In genomic region chr13:48274107-48274506, GRCm38 (mm10) we compare ENCODE assay signal across 14 mouse cellular contexts. TPM values are rescaled to one million over a fixed set of nuclear protein-coding genes. Genes with fewer than 3 reads are reported as not detected.
DNase-seq lines count a peak whose midpoint lies in the region; ATAC-seq lines count a peak whose summit lies in the region.
"Had no signal": no experiment of that assay in that cellular context is flagged by ENCODE, and none has a peak within 500 bp of the region (broad histone marks: within the 10 kb centered on the region; RNA-seq: fewer than 3 reads in every experiment).

No protein-coding gene starts in this region.

- H3K9me3 ChIP-seq in heart, embryonic 13.5 days = no peaks in the 10 kb centered on the region
- H3K9me3 ChIP-seq in heart, embryonic 12.5 days (replicated peaks) = no peaks in the 10 kb centered on the region
- no peaks in the 10 kb centered on the region for H3K9me3 ChIP-seq in kidney, embryonic 15.5 days (replicated peaks)
- H3K9me3 ChIP-seq in midbrain, embryonic 14.5 days (ENCODE audit: control insufficient read depth, low read length) = no peaks in the 10 kb centered on the region
- H3K9me3 ChIP-seq in midbrain, embryonic 16.5 days (replicated peaks; ENCODE audit: control insufficient read depth, low read length, poor library complexity, severe bottlenecking) = no peaks in the 10 kb centered on the region
- no peaks in the 10 kb centered on the region for H3K9me3 ChIP-seq in midbrain, embryonic 15.5 days
- H3K9me3 ChIP-seq: liver, embryonic 13.5 days; stomach, embryonic 15.5 days had no signal

- H3K27ac ChIP-seq in heart, embryonic 13.5 days (replicated peaks) = no peak overlapping the region
- no peak overlapping the region for H3K27ac ChIP-seq in heart, embryonic 12.5 days (ENCODE audit: poor library complexity, severe bottlenecking)
- H3K27ac ChIP-seq in kidney, embryonic 15.5 days = no peak overlapping the region
- H3K27ac ChIP-seq in midbrain, embryonic 14.5 days (replicated peaks; ENCODE audit: low read depth, low read length) = no peak overlapping the region
- no peak overlapping the region for H3K27ac ChIP-seq in midbrain, embryonic 16.5 days (ENCODE audit: low read length)
- no peak overlapping the region for H3K27ac ChIP-seq in midbrain, embryonic 15.5 days
- H3K27ac ChIP-seq: kidney, postnatal 0 days; liver, embryonic 13.5 days; stomach, embryonic 15.5 days had no signal

- no peaks in the 10 kb centered on the region for H3K27me3 ChIP-seq in heart, embryonic 13.5 days (replicated peaks)
- no peaks in the 10 kb centered on the region for H3K27me3 ChIP-seq in heart, embryonic 12.5 days (replicated peaks)
- H3K27me3 ChIP-seq in kidney, embryonic 15.5 days = no peaks in the 10 kb centered on the region
- no peaks in the 10 kb centered on the region for H3K27me3 ChIP-seq in midbrain, embryonic 14.5 days (ENCODE audit: control insufficient read depth, insufficient read depth, low read length)
- no peaks in the 10 kb centered on the region for H3K27me3 ChIP-seq in midbrain, embryonic 16.5 days (ENCODE audit: control insufficient read depth, insufficient read depth, low read depth, low read length)
- no peaks in the 10 kb centered on the region for H3K27me3 ChIP-seq in midbrain, embryonic 15.5 days (replicated peaks)
- H3K27me3 ChIP-seq: liver, embryonic 13.5 days had no signal

- DNase-seq in kidney, postnatal 14 days = no peak
- DNase-seq in midbrain, embryonic 14.5 days = no peak
- no peak for DNase-seq in liver
- DNase-seq: B cell, adult 2 months; liver, embryonic 13.5 days; thymus, postnatal 14 days had no signal

- H3K9ac ChIP-seq in heart, embryonic 13.5 days = no peak overlapping the region
- H3K9ac ChIP-seq in heart, embryonic 12.5 days = no peak overlapping the region
- H3K9ac ChIP-seq in kidney, embryonic 15.5 days = no peak overlapping the region
- H3K9ac ChIP-seq in midbrain, embryonic 14.5 days (replicated peaks; ENCODE audit: low read length) = no peak overlapping the region
- no peak overlapping the region for H3K9ac ChIP-seq in midbrain, embryonic 16.5 days (ENCODE audit: low read depth, low read length)
- no peak overlapping the region for H3K9ac ChIP-seq in midbrain, embryonic 15.5 days
- H3K9ac ChIP-seq: liver, embryonic 13.5 days; stomach, embryonic 15.5 days had no signal

- no peaks in the 10 kb centered on the region for H3K36me3 ChIP-seq in heart, embryonic 13.5 days
- no peaks in the 10 kb centered on the region for H3K36me3 ChIP-seq in heart, embryonic 12.5 days
- H3K36me3 ChIP-seq in kidney, embryonic 15.5 days = no peaks in the 10 kb centered on the region
- H3K36me3 ChIP-seq in midbrain, embryonic 14.5 days (ENCODE audit: control insufficient read depth, insufficient read depth, low read length) = no peaks in the 10 kb centered on the region
- H3K36me3 ChIP-seq in midbrain, embryonic 16.5 days (ENCODE audit: control insufficient read depth, insufficient read depth, low read length) = no peaks in the 10 kb centered on the region
- no peaks in the 10 kb centered on the region for H3K36me3 ChIP-seq in midbrain, embryonic 15.5 days (replicated peaks)
- H3K36me3 ChIP-seq: liver, embryonic 13.5 days; stomach, embryonic 15.5 days had no signal

- H3K4me3 ChIP-seq in heart, embryonic 13.5 days = no peak overlapping the region
- no peak overlapping the region for H3K4me3 ChIP-seq in heart, embryonic 12.5 days
- no peak overlapping the region for H3K4me3 ChIP-seq in kidney, embryonic 15.5 days (replicated peaks)
- no peak overlapping the region for H3K4me3 ChIP-seq in midbrain, embryonic 14.5 days (replicated peaks; ENCODE audit: low read depth, low read length)
- H3K4me3 ChIP-seq in midbrain, embryonic 16.5 days (ENCODE audit: low read depth, low read length) = no peak overlapping the region
- H3K4me3 ChIP-seq in midbrain, embryonic 15.5 days = no peak overlapping the region
- H3K4me3 ChIP-seq: erythroblast, embryonic 14.5 days; liver, embryonic 13.5 days had no signal

- 56% methylated on average over 1 of the region's 1 CpGs for whole genome bisulfite sequencing in heart, embryonic 13.5 days
- 48% methylated on average over 1 of the region's 1 CpGs for WGBS in heart, embryonic 12.5 days
- WGBS in kidney, embryonic 15.5 days = 85% methylated on average over 1 of the region's 1 CpGs
- 91% methylated on average over 1 of the region's 1 CpGs for WGBS in midbrain, embryonic 14.5 days
- 89% methylated on average over 1 of the region's 1 CpGs for WGBS in midbrain, embryonic 16.5 days
- WGBS in midbrain, embryonic 15.5 days = 92% methylated on average over 1 of the region's 1 CpGs

- peaks cover 8% of the 10 kb centered on the region for H3K4me1 ChIP-seq in heart, embryonic 13.5 days
- peaks cover 8% of the 10 kb centered on the region; the same call in 1 of the 2 replicates for H3K4me1 ChIP-seq in heart, embryonic 12.5 days (replicated peaks)
- peaks cover 4% of the 10 kb centered on the region; the same call in 1 of the 2 replicates for H3K4me1 ChIP-seq in kidney, embryonic 15.5 days
- H3K4me1 ChIP-seq in midbrain, embryonic 14.5 days (ENCODE audit: control insufficient read depth, insufficient read depth, low read length) = peaks cover 21% of the 10 kb centered on the region
- peaks cover 25% of the 10 kb centered on the region for H3K4me1 ChIP-seq in midbrain, embryonic 16.5 days (ENCODE audit: control insufficient read depth, insufficient read depth, low read length)
- H3K4me1 ChIP-seq in midbrain, embryonic 15.5 days = peaks cover 29% of the 10 kb centered on the region
- H3K4me1 ChIP-seq: liver, embryonic 13.5 days; stomach, embryonic 15.5 days had no signal

- ATAC-seq in heart, embryonic 13.5 days (ENCODE audit: extremely low read depth, insufficient number of reproducible peaks, low FRiP score, low TSS enrichment) = no peak; the same call in 1 of the 2 replicates
- no peak; the same call in 1 of the 2 replicates for ATAC-seq in heart, embryonic 12.5 days (ENCODE audit: insufficient number of reproducible peaks, low FRiP score)
- ATAC-seq in kidney, embryonic 15.5 days (replicated peaks; ENCODE audit: low FRiP score) = 0 out of 2 replicates have a peak, but pooled peaks have one; percentile 52
- 0 out of 2 replicates have a peak, but pooled peaks have one; percentile 27 for ATAC-seq in midbrain, embryonic 14.5 days (ENCODE audit: low FRiP score, low TSS enrichment)
- no peak for ATAC-seq in midbrain, embryonic 16.5 days
- peak; percentile 48; the same call in 1 of the 2 replicates for ATAC-seq in midbrain, embryonic 15.5 days (replicated peaks)

- peak overlapping the region; percentile 75; the same call in 1 of the 2 replicates for H3K4me2 ChIP-seq in heart, embryonic 13.5 days
- no peak overlapping the region; the same call in 1 of the 2 replicates for H3K4me2 ChIP-seq in heart, embryonic 12.5 days
- no peak overlapping the region for H3K4me2 ChIP-seq in kidney, embryonic 15.5 days
- no peak overlapping the region for H3K4me2 ChIP-seq in midbrain, embryonic 14.5 days (ENCODE audit: low read length)
- H3K4me2 ChIP-seq in midbrain, embryonic 16.5 days (ENCODE audit: low read length) = no peak overlapping the region
- H3K4me2 ChIP-seq in midbrain, embryonic 15.5 days = no peak overlapping the region

RNA-seq across cellular contexts. Expression of gene Id4, which starts 13.1 kb away (rescaled TPM):
- 2.5 and 2.6 TPM in 2 replicates for polyA plus RNA-seq in heart, embryonic 13.5 days (2015; fragmentation: Nextera tagmentation; extraction: Ambion mirVana)
- polyA plus RNA-seq in heart, embryonic 12.5 days (2016; fragmentation: Nextera tagmentation; extraction: Ambion mirVana) = 4.4 and 4.7 TPM in 2 replicates
- 24.3 and 26.6 TPM in 2 replicates for polyA plus RNA-seq in kidney, embryonic 15.5 days (2015; fragmentation: Nextera tagmentation; extraction: Ambion mirVana)
- 149 and 156 TPM in 2 replicates for polyA plus RNA-seq in midbrain, embryonic 14.5 days (2014; fragmentation: Nextera tagmentation; extraction: Ambion mirVana)
- polyA plus RNA-seq in midbrain, embryonic 16.5 days (2015; fragmentation: Nextera tagmentation; extraction: Ambion mirVana) = 148 and 217 TPM in 2 replicates
- 165 and 174 TPM in 2 replicates for polyA plus RNA-seq in midbrain, embryonic 15.5 days (2015; fragmentation: Nextera tagmentation; extraction: Ambion mirVana)

Comparison
In these comparisons a context has a peak if more than half of its experiments do, and no peak if none do; other contexts are left out.
1. ATAC-seq: peak in kidney, embryonic 15.5 days (single experiment), midbrain, embryonic 14.5 days (single experiment) and midbrain, embryonic 15.5 days (single experiment); none in heart, embryonic 13.5 days (single experiment), heart, embryonic 12.5 days (single experiment) and midbrain, embryonic 16.5 days (single experiment).